Mouse (Mus musculus) megakaryocyte-erythroid progenitor cell, adult 5-6 weeks (primary cell): ENCODE measurements around the gene Cyb561d2. TPM values are rescaled to one million over a fixed set of nuclear protein-coding genes. Genes with fewer than 3 reads are reported as not detected.

Experiments
- ATAC-seq: replicated peaks from 2 replicates; pipeline ENCODE4 v1.8.0; 2016; ENCODE audit warnings: mild to moderate bottlenecking, inconsistent platforms; ENCODE audit not compliant: severe bottlenecking, poor library complexity, low FRiP score, low TSS enrichment
- total RNA-seq, 2 experiments: library from RNA; stranded (forward) in 1 of 2; stranded (reverse) in 1 of 2; fragments of 200-1000, 215-1000 nt in 1 of 2; fragments of >200 nt in 1 of 2; fragmentation: Nextera tagmentation in 1 of 2; gene quantifications; 2 replicates each; pipeline ENCODE4 v1.2.3; 2014 to 2017

The Cyb561d2 gene
- total RNA-seq, 2 experiments from 2014 or later = 5.3 to 14.5 TPM

DNA sequence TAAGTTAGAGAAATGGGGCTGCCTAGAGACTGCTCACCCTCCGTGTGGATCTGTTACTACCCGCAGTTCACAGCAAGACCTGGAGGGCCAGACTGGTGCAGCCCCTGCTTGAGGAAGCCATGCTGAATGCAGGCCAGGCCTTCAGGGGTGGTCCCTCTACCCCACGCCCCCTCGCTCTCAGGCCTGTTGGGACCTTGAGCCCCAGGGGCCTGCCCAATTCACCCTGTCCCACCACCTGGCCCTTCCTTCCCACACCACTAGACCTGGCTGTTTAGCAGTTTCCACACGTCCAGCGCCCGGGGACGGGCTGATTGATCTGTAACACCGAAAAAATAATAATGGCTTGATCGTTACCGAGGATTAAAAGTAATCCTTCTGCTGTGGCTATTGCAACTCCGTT is 47.8 kb downstream of the Cyb561d2 start:
- ATAC-seq = no peak

DNA sequence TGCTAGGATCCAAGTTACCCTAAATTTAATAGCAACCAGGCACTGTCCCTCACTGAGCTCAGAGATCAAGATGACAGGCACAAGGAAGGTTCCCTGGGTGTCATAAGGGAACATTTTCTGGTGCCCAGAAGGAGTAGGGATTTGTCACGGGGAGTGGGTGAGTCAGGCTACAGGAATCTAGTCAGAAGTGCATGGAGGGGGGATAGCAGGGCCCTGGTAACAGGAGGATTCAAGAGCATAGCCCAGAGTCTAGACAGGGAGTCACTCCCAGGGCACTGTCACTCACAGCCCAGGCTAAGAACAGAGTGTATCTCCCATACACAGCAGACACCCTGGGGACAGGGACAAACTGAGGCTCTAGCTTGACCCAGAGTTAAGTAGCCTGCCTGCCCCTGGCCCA is 48.5 kb downstream of the Cyb561d2 start:
- no peak for ATAC-seq

- no peak for ATAC-seq
Observed at GRCm38 (mm10) chr9:107490625-107491024, 51.4 kb downstream of the Cyb561d2 start.

- ATAC-seq = no peak
Observed at GRCm38 (mm10) chr9:107490146-107490545, 51.8 kb downstream of the Cyb561d2 start.

Other genes with a start within 250 kb of the Cyb561d2 start
- gene Cish, start 246.2 kb downstream of the Cyb561d2 start, total RNA-seq (2014; fragmentation: Nextera tagmentation) = 2.9 and 9.3 TPM in 2 replicates
- gene Cish, start 246.2 kb downstream of the Cyb561d2 start, total RNA-seq (2017) = 1.2 and 1.6 TPM in 2 replicates
- gene Hemk1, start 203.8 kb downstream of the Cyb561d2 start, total RNA-seq (2014; fragmentation: Nextera tagmentation) = 5.8 and 18.8 TPM in 2 replicates
- 4.9 and 9.0 TPM in 2 replicates for gene Hemk1, start 203.8 kb downstream of the Cyb561d2 start, total RNA-seq (2017)
- not detected in 2 replicates for gene 6430571L13Rik, start 201.6 kb downstream of the Cyb561d2 start, total RNA-seq (2014; fragmentation: Nextera tagmentation)
- gene 6430571L13Rik, start 201.6 kb downstream of the Cyb561d2 start, total RNA-seq (2017) = 0.47 TPM in 1 of 2 replicates, not detected in the other
- 0.10 TPM in 1 of 2 replicates, not detected in the other for gene Cacna2d2, start 142.6 kb downstream of the Cyb561d2 start, total RNA-seq (2014; fragmentation: Nextera tagmentation)
- gene Cacna2d2, start 142.6 kb downstream of the Cyb561d2 start, total RNA-seq (2017) = not detected in 2 replicates
- gene Tmem115, start 8.2 kb downstream of the Cyb561d2 start, total RNA-seq (2014; fragmentation: Nextera tagmentation) = 15.0 and 18.4 TPM in 2 replicates
- 13.3 and 15.7 TPM in 2 replicates for gene Tmem115, start 8.2 kb downstream of the Cyb561d2 start, total RNA-seq (2017)
- 14.8 and 19.1 TPM in 2 replicates for gene Nprl2, start within 50 bp of the Cyb561d2 start, total RNA-seq (2014; fragmentation: Nextera tagmentation)
- 7.5 and 8.7 TPM in 2 replicates for gene Nprl2, start within 50 bp of the Cyb561d2 start, total RNA-seq (2017)
- not detected in 2 replicates for gene Zmynd10, start 5.1 kb upstream of the Cyb561d2 start, total RNA-seq (2014; fragmentation: Nextera tagmentation)
- gene Zmynd10, start 5.1 kb upstream of the Cyb561d2 start, total RNA-seq (2017) = not detected in 2 replicates
- 24.6 and 29.3 TPM in 2 replicates for gene Rassf1, start 9.4 kb upstream of the Cyb561d2 start, total RNA-seq (2014; fragmentation: Nextera tagmentation)
- 32.8 and 40.3 TPM in 2 replicates for gene Rassf1, start 9.4 kb upstream of the Cyb561d2 start, total RNA-seq (2017)
- 27.2 and 33.6 TPM in 2 replicates for gene Tusc2, start 21.1 kb upstream of the Cyb561d2 start, total RNA-seq (2014; fragmentation: Nextera tagmentation)
- 15.6 and 26.1 TPM in 2 replicates for gene Tusc2, start 21.1 kb upstream of the Cyb561d2 start, total RNA-seq (2017)
- gene Hyal2, start 25.8 kb upstream of the Cyb561d2 start, total RNA-seq (2014; fragmentation: Nextera tagmentation) = 7.6 and 23.6 TPM in 2 replicates
- 5.4 and 8.3 TPM in 2 replicates for gene Hyal2, start 25.8 kb upstream of the Cyb561d2 start, total RNA-seq (2017)
- 1.1 and 5.9 TPM in 2 replicates for gene Hyal1, start 34.7 kb upstream of the Cyb561d2 start, total RNA-seq (2014; fragmentation: Nextera tagmentation)
- 1.1 and 4.3 TPM in 2 replicates for gene Hyal1, start 34.7 kb upstream of the Cyb561d2 start, total RNA-seq (2017)
- 46.2 and 49.0 TPM in 2 replicates for gene Naa80, start 36.7 kb upstream of the Cyb561d2 start, total RNA-seq (2014; fragmentation: Nextera tagmentation)
- gene Naa80, start 36.7 kb upstream of the Cyb561d2 start, total RNA-seq (2017) = 15.8 and 25.8 TPM in 2 replicates
- 5.1 and 9.4 TPM in 2 replicates for gene Hyal3, start 38.6 kb upstream of the Cyb561d2 start, total RNA-seq (2014; fragmentation: Nextera tagmentation)
- 0.61 and 3.3 TPM in 2 replicates for gene Hyal3, start 38.6 kb upstream of the Cyb561d2 start, total RNA-seq (2017)
- gene Ifrd2, start 45.4 kb upstream of the Cyb561d2 start, total RNA-seq (2014; fragmentation: Nextera tagmentation) = 226 and 251 TPM in 2 replicates
- 103 and 192 TPM in 2 replicates for gene Ifrd2, start 45.4 kb upstream of the Cyb561d2 start, total RNA-seq (2017)
- 0.50 TPM in 1 of 2 replicates, not detected in the other for gene Sema3b, start 67.0 kb upstream of the Cyb561d2 start, total RNA-seq (2014; fragmentation: Nextera tagmentation)
- not detected in 2 replicates for gene Sema3b, start 67.0 kb upstream of the Cyb561d2 start, total RNA-seq (2017)
- gene Gnai2, start 93.2 kb upstream of the Cyb561d2 start, total RNA-seq (2014; fragmentation: Nextera tagmentation) = 204 and 225 TPM in 2 replicates
- 215 and 228 TPM in 2 replicates for gene Gnai2, start 93.2 kb upstream of the Cyb561d2 start, total RNA-seq (2017)
- not detected in 2 replicates for gene Slc38a3, start 127.3 kb upstream of the Cyb561d2 start, total RNA-seq (2014; fragmentation: Nextera tagmentation)
- not detected in 2 replicates for gene Slc38a3, start 127.3 kb upstream of the Cyb561d2 start, total RNA-seq (2017)
- not detected in 2 replicates for gene Gnat1, start 137.5 kb upstream of the Cyb561d2 start, total RNA-seq (2014; fragmentation: Nextera tagmentation)
- 5.3 TPM in 1 of 2 replicates, not detected in the other for gene Gnat1, start 137.5 kb upstream of the Cyb561d2 start, total RNA-seq (2017)
- gene Sema3f, start 168.3 kb upstream of the Cyb561d2 start, total RNA-seq (2014; fragmentation: Nextera tagmentation) = 0.94 TPM in 1 of 2 replicates, not detected in the other
- gene Sema3f, start 168.3 kb upstream of the Cyb561d2 start, total RNA-seq (2017) = not detected in 2 replicates
- gene Rbm5, start 228.8 kb upstream of the Cyb561d2 start, total RNA-seq (2014; fragmentation: Nextera tagmentation) = 172 and 186 TPM in 2 replicates
- gene Rbm5, start 228.8 kb upstream of the Cyb561d2 start, total RNA-seq (2017) = 236 and 244 TPM in 2 replicates